Mouse (Mus musculus) frontal cortex, postnatal 36 days (tissue): Measurements from ENCODE around the gene Gm136.
"Not testable (repeated sequence)": the region's sequence is repeated elsewhere in the genome, so short reads cannot be mapped to it uniquely, and the experiment has no call there.

ENCODE experiments used
- DNase-seq, 2 experiments: peaks; one replicate each; pipeline ENCODE4 v3.0.0; 2022; ENCODE audit warnings: low spot score in 2 of 2

The Gm136 gene

DNA sequence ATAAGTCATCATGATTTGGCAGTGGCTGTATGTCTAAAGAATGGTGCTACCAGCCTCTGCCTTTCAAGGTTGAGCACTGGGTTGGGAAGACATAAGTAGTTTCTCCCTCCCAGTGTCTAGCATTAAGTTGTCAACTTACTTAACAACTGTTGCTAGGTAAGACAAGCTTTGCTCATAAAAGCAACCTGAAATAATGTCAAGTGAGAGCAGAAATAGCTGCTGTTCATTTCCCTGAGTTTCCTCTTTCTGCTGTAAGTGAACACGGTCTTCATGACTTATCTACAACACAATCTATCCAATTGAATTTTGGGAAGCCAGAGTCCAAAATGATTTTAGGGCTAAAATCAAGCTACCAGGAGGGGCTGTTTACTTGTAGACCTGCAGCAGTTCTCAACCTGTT, at the start of gene Gm136:
Gene Gm136 (minus strand): TSS at position 101 of the 400 bp plus-strand sequence.
- no peak for DNase-seq

DNA sequence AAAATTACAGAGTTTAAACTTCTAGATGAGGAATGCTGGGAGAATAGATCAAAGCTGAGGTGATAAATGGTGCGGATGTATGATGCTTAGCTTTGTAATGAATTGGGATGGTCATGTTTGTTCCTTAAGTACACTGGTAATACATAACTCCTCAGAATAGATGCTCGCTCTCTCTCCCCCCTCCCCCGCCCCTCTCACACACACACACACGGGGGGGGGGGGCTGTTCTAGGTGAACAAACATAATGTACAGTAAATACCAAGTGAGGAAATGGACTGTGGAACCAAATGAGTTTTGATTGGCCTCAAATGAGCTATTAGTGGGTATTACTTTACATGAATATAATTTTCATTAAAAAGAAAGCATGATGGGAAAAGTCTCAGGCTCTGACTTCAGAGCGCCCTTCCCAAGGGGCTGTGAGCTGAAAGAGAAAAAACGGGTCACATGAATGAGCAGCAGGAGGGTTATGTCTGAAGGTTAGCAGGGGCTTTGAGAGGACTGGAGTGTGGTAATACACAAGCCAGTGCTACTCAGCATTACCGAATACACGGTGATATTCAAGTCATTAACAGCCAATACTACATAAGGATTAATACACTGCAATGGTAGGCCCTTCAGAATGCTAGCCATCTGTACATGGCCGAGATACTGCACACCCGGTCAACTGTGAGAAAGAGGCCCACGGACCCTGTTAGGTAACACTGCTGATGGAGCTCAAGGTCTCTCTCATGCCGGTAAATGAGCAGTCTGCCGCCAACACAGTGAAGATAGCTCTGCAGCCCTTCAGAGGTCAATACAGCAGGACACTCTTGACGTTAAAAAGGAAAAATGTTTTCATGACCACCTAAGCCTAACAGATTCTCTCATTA, 45.3 kb upstream of the Gm136 start:
- no peak for DNase-seq

DNA sequence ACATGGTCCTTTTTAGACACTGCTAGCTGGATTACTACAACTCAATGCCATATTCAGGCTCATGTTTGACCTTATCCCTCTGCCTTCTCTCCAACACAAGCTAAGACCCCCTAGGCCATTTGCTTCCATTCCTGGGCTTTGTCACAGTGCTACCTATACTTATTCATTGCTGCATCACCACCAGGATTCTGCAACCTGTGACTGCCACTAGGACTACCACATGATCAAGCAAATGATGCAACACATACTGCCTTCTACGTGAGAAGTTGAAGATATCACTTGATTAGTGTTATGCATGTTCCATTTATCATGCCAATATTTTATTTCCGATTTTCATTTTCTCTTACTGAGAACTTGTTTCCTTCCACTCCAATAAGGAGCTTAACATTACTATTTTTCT, 41.9 kb upstream of the Gm136 start:
- DNase-seq = no peak

DNA sequence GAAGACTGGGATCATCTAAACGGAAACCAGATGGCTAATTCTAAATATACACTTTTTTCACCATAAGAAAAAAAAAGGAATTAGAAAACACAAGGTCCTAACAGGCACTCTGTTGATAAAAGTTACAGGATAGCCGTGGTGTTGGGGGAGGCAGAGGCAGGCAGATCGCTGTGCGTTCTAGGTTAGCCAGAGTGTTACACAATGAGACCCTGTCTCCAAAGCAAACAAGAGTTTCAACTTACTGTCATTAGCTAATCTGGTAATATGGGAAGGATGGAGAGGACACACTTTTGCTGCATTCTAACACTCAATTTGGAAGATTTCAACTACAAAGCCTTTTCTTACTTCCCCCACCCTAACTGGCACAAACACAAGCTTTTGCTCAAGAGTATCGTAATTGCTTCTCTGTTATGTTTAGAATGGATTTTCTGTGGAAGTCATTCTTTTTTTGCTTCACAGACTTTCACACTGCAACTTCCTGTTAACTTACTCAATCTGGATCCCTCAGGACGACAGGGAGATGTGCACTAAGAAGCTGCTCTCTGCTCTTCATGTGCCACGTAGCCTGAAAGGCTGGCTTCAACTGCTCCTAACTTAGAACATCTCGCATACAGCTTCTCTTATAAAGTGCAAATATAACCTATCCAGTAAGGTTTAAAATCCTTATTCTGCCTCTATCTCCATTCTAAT, 41.4 kb upstream of the Gm136 start:
- DNase-seq = no peak

DNA sequence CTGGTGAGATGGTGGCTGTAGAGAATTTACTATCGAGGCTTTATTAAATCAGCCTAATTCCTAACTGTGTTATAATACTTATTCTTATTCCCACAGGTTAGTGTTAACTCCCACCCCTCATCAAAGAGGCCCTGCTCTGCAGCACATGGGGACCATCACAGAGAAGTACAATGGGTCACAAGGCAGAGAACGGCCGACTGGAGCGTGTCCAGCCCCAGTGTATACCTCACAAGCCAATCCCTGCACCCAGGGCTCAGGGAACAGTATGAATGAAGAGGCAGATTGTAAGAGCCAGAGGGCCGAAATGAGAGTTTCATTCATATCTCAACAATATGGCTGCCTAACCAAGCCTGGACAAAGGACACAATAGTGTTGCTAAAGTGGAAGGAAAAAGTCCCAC, 40.2 kb upstream of the Gm136 start:
- no peak for DNase-seq

DNA sequence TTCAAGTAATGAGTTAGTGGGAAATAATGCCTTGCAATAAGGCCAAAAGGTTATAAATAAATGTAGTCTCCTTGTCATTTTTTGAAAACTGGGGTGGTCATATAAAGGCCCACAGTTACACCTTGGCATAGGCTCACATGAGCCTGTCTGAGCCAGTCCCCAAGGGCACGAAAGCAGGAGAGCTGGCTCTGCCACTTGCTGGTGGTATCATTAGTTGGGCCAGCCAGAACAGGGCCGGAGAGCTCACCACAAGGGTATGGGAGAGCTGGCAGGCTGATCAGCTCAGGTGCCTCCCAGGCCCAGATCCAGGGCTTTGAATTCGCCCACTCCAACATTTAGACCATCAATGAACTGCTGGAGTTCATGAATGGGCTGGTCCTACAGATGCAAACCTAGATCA, 30.4 kb upstream of the Gm136 start:
- no peak for DNase-seq

DNA sequence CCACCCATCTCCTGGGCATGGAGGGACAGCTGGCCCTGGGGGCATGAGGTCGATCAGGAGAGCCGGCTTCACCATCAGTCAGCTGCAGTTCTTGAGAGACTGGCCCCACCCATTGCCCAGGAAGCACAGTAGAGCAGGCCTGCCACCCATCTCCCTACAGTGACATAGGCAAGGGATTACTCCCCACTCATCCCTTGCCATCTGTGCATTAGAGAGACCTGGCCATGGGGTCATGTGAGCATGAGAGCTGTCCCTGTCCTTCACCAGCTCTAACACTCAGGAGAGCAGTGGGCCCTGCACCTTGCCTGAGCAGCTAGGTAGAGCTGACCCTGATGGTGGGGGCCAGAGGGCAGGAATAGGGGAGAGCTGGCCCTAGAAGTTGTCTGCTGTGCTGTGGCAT, 29.6 kb upstream of the Gm136 start:
- no peak for DNase-seq

DNA sequence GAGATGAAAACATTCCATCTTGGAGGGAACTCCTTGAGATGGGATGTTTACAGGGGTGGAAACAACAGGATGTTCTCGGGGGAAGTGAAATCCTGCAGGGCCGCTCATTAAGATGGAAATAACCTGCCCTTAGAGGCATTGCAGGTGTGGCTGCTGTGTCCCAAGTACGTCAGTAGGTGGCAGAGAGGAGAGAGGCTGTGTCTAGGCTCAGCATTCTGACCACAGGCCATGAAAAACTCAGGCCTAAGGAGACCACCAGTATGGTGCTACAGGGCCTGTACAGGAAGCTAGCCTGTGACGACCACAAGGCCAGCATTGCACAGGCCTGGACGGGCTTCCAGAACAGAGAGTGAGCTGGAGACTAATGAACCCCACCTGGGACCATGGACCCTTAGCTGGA, 28.8 kb upstream of the Gm136 start:
- DNase-seq = no peak

DNA sequence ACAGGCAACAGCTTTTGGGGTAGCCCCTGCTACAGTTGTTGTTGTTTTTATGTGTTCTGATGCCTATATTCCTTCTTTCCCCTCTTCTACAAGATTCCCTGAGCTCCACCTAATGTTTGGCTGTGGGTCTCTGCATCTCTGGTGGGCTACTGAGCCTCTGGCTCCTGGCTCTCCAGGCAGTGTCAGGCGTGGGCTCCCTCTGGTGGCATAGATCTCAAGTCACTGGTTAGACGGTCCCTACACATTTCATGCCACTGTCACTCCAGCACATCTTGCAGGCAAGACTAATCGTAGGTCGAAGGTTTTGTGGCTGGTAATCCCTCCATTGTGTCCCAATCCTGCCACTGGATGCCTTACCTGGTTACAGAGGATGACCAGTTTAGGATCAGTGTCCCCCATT, 26.7 kb upstream of the Gm136 start:
- DNase-seq = no peak

DNA sequence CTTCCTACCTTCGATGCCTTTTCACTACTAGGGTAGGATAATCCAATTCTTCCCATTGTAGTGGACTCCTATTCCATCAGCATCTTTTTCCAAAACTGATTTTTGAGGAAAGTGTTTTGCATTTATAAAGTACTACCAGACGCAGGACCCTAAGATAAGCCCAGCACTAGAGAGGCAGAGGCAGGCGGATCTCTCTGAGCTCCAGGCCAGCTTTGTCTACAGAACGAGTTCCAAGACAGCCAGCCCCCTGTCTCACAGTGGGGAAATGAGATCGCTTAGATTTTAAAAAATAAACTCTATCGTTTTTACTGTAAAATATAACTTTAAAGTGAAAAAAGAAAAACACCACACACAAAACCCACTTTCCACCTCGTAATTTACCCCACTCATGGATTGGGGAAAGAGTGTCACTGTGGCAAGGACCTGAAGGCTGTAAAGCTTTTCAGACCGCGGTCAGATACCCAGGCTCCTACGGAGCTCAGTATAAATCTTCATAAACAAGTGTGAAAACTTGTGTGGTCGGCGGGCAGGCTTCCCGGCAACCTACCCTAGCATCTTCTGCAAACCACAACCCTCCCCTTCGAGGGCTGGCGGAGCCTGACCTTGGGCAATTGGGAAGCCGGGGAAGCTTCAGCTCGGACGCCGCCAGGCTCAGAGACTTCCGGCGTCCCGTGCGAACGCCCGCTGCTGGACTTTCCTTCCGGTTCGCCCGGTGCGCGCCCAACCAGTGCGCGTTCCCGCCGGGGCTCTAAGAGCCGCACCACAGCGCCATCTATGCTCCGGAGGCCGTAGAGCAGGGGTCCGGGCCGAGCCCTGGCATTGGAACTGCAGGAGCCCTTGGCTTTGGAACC, 21.8 kb upstream of the Gm136 start, which contains the start of gene Smim8:
Gene Smim8 (minus strand): TSS at position 747 of the 851 bp plus-strand sequence.
- peak; percentile 85 to 90 for DNase-seq

DNA sequence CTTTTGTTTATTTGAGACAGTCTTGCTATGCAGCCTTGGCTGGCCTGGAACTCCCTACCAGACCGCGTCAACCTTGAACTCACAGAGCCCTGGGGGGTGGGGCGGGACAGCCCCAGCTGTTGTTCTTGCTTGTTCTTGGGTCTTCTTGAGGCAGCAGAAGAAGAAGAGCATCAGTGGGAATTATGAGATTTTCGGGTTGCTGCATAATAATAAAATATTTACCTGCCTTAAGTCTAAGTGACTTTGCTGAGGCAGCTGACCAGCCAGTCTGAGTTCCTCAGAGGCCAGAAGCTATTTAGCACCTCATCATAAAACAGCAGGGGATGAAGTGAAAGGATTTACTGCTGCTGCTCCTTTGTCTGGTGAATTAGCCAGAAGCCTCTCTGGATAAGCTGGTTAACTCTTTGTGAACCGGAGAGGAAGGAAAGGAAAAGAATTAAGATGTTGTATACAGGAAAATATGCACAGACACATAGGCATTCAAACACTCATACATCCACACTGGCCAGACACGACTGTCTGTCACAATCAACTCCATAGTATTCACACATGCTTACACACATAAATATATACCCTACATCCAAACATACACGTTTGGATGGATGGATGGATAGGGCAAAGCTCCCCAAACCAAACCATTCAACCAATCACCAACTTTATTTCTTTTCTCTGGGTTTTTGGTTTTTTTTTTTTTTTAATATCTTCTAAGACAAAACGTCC, 15.7 kb upstream of the Gm136 start:
- DNase-seq = no peak

DNA sequence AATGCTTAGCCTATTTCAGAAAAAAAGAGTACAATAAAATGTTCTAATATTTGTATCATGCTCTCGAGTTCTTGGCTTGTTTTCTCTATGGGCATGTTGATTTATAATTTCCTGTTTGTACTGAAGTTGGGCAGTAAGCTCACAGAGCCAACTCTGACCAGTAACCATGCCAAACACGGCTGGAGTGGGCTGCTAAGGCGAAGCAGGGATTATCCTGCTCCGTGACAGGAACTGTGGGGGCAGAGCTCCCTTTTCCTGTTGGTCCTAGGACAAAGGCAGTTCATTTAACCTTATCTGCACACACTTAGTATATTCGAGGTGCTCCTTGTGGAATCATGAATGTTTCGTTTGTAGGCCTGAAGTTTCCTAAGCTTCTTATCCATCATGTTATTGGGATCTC, 6.8 kb downstream of the Gm136 start:
- no peak for DNase-seq

DNA sequence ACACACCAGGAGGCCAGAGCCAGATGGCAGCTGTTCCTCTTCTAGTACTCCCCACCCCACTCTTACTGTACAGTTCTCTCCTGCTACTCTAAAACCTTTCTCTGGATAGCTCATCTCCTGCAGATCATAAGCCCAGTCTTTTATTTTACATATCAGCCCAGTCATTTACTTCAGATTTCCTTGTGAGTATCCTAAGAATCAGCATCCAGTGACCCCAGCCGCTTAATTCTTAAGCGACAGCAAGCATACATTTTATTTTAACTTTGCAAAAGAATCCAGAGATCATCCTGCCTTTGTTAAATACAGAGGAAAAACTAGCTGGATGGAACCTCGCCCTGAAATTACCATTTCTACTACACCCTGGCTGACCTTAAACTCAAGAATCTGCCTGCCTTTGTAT, 21.6 kb downstream of the Gm136 start:
- DNase-seq = no peak

DNA sequence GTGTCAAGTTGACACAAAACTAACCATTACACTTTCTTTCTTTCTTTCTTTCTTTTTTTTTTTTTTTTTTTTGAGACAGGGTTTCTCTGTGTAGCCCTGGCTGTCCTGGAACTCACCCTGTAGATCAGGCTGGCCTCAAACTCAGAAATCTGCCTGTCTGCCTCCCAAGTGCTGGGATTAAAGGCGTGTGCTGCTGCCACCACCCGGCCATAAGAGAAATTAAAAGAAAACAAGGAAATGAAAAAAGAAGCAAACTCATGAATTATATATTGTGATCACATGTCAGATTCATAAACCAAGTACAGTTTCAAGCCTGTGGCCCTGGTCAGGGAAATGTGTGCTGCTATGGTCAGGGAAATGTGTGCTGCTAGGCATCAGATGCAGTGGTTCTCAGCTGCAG, 22.6 kb downstream of the Gm136 start:
- DNase-seq = not testable (repeated sequence)

DNA sequence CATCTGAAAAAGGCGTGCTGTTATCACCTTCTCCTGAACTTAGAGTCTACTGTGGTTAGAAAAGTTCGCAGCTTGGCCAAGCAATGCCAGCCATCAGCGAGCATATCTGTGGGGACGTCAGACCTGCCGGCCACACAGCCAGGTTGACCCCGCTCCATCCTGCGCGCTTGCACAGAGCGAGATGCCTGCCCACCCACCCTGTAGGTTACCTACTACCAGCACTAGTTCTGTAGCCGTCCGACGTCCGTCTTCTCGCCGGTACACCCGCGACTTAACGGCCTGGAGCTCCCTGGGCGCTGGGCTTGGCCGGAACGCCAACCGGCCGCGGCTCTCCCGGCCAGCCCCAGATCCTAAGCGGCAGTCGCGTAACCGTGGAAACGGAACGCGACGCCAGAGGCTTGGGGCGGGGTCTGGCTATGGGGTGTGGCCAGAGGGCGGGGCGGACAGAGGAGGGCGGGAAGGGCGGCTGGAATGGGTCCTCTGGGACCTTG, 26.2 kb downstream of the Gm136 start, which contains the start of gene Cfap206:
Gene Cfap206 (minus strand): TSS at position 356 of the 491 bp plus-strand sequence.
- DNase-seq = peak; percentile 14 to 28

DNA sequence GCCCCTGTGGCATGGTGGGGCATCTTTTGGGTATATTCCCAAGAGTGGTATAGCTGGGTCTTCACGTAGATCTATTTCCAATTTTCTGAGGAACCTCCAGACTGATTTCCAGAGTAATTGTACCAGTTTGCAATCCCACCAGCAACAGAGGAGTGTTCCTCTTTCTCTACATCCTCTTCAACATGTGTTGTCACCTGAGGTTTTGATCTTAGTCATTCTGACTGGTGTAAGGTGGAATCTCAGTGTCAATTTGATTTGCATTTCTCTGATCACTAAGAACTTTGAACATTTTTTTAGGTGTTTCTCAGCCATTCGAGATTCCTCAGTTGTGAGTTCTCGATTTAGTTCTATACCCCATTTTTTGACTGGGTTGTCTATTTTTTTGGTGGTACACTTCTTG, 30.4 kb downstream of the Gm136 start:
- DNase-seq = not testable (repeated sequence)

DNA sequence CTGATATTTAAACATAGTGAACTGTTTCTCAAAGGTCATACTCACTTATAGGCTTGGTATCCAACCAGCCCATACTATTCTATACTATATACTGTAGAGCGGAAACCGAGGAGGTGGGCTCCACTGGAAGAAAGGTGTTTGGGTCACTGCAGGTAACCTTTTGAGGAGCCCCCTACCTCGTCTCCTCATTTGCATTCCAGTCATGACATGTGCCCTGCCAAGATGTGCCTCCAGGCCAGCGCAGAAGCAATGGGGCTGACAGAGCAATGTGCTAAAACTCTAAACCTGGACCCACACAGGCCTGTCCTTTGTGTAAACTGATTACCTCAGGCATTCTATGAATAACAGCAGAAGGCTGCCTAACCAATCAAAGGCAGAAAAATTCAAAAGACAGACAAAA, 31.8 kb downstream of the Gm136 start:
- DNase-seq = no peak

DNA sequence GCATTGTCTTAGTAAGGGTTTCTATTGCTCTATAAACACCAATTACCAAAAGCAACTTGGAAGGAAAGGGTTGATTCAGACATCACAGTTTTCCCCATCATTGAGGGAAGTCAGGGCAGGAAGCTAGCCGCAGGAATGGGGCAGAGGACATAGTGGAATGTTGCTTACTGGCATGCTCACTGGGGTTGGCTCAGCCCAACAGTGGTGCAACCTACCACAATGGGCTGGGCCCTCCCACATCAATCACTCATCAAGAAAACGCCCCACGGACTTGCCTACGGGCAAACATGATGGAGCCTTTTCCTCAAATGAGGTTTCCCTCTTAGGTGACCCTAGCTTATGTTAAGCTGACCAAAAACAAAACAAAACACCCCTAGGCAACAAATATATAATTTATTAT, 32.9 kb downstream of the Gm136 start:
- no peak for DNase-seq

DNA sequence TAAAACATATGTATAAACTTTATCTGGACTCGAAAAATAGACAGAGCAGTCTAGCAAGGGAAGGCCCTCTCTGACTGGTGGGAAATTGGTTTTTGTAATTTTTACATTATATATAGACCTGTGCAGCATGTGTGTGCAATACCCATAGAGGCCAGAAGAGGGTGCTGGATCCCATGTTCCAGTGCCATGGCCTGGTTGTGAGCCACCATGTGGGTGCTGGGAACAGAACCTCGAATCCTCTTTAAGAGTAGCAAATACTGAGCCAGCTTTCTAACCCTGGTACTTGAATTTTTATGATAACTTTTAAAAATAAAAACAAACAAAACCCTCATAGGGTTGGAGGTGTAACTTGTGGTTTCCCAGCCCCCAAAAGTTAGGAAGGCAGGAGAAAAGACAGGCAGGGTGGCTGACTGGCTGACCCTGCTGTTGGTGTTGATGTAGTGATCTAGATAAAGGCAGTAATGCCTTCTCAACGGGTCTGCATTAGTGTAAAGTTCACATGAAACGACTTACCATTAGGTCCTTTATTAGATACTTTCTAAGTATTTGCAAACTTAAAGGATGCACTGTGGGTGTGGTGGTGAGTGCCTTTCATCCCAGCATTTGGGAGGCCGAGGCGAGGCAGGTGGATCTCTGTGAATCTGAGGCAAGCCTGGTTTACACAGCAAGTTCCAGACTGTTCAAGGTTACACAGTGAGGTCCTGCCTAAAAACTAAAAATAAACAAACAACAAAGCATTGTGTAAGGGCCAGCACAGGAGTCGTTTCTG, 35.8 kb downstream of the Gm136 start:
- no peak for DNase-seq

DNA sequence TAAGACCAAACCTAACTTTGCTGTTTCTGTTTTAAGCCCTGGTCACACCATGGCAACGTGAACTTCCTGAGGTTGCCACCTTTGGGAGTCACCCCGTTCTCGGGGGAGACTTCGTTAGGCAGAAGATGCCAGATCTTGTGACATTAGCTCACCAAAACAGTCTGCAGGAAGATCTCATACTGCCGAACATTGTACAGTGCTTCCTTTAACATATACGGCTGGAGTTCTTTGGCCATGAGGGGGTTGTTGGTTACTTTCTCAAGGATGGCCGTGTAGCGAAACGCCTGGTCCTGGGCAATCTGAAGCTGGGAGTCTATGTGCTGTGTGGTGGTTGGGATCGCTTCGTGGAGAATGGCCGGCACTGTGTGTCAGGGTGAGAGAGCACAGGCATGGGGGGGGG, 36.6 kb downstream of the Gm136 start:
- DNase-seq = no peak

DNA sequence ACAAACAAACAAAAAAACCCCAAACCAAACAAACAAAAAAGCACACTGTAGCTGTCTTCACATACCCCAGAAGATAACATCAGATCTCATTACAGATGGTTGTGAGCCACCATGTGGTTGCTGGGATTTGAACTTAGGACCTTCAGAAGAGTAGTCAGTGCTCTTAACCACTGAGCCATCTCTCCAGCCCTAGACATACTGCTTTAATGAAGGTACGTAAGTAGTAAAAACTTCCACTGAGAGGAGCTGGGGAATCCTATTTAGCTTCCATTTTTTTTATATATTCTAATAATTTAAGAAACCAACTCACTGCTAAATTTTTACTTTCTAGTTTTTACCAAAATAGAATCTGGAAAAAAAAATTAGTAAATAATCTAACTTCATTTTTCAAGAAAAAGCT, 41.0 kb downstream of the Gm136 start:
- DNase-seq = no peak
